Mouse (Mus musculus): ENCODE measurements around the gene Izumo1. TPM values are rescaled to one million over a fixed set of nuclear protein-coding genes. Genes with fewer than 3 reads are reported as not detected.

The Izumo1 gene
- total and polyA plus RNA-seq, 3 experiments: 0.17 to 0.44 (median 0.21) TPM

DNA sequence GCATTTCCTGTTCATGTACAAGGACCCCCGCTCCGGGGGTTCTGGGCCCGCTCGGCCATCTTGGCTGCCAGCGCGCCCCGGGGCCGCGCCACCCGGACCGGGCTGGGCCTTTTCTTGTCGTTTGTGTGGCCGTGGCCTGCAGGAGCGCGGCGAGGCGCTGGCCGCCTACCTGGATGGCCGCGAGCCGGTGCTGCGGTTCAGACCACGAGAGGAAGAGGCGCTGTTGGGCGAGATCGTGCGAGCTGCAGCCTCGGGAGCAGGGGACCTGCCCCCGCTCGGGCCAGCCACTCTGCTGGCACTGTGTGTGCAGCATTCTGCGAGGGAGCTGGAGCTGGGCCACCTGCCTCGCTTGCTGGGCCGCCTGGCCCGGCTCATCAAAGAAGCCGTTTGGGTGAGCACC is 10.9 kb downstream of the Izumo1 start:
- no peak overlapping the region for H3K4me3 ChIP-seq (replicated peaks in 1 of 3; ENCODE audit: low read depth in 2 of 3, low read length in 2 of 3, poor library complexity in 1 of 3)
- DNase-seq (ENCODE audit: extremely low read depth): no peak
- in situ Hi-C loops (cut with MboI; ENCODE audit: low pct_ligation_motif_present, low pct_unique_long_range_greater_than_20kb, low sequenced_read_pairs): no loop called here
- H3K36me3 ChIP-seq (replicated peaks in 1 of 2; ENCODE audit: control insufficient read depth in 1 of 2, insufficient read depth in 1 of 2, low read length in 1 of 2): peaks cover 0 to 24% of the 10 kb centered on the region in 2 experiments
- no peaks in the 10 kb centered on the region for H3K27me3 ChIP-seq (replicated peaks)
- H3K4me2 ChIP-seq (ENCODE audit: insufficient read depth, low read depth, poor library complexity, severe bottlenecking): no peak overlapping the region
- H3K9me3 ChIP-seq (replicated peaks; ENCODE audit: low read length): peaks cover 36% of the 10 kb centered on the region
- TF ChIP-seq EP300 (IDR thresholded peaks at IDR 0.05; ENCODE audit: low read length) (no peak), NRF1 (IDR thresholded peaks at IDR 0.05; ENCODE audit: low read depth, low read length) (no peak), GABPA (IDR thresholded peaks at IDR 0.05; ENCODE audit: insufficient replicate concordance, low read depth, low read length) (no peak), MAFK (IDR thresholded peaks at IDR 0.05; ENCODE audit: insufficient replicate concordance, low read length) (no peak), POLR2A (IDR thresholded peaks at IDR 0.05; ENCODE audit: low read depth, low read length) (no peak)
- H3K27ac ChIP-seq (ENCODE audit: insufficient read depth, low read depth): no peak overlapping the region
- no peaks in the 10 kb centered on the region for H3K79me2 ChIP-seq (replicated peaks; ENCODE audit: control insufficient read depth, extremely low read depth, insufficient read depth, poor library complexity, severe bottlenecking)
- dilution Hi-C loops (cut with MboI; ENCODE audit: extremely low pct_ligation_motif_present, extremely low pct_unique_long_range_greater_than_20kb, low sequenced_read_pairs): no loop called here
- no peak overlapping the region for H3K9ac ChIP-seq (ENCODE audit: insufficient read depth, low read depth)
- H3K4me1 ChIP-seq (ENCODE audit: control insufficient read depth in 1 of 2, insufficient read depth in 2 of 2): peaks cover 13 to 31% of the 10 kb centered on the region in 2 experiments

GRCm38 (mm10) chr7:45634946-45635681 is 13.5 kb downstream of the Izumo1 start:
- H3K4me3 ChIP-seq (replicated peaks in 1 of 3; ENCODE audit: low read depth in 2 of 3, low read length in 2 of 3, poor library complexity in 1 of 3): peak overlapping the region in 1 of 3 experiments; percentile 0
- dilution Hi-C loops (cut with MboI; ENCODE audit: extremely low pct_ligation_motif_present, extremely low pct_unique_long_range_greater_than_20kb, low sequenced_read_pairs): no loop called here
- peak; percentile 53; the same call in 1 of the 2 replicates for TF ChIP-seq GABPA (IDR thresholded peaks at IDR 0.05; ENCODE audit: insufficient replicate concordance, low read depth, low read length)
- no peak for TF ChIP-seq NRF1 (IDR thresholded peaks at IDR 0.05; ENCODE audit: low read depth, low read length)
- no peak for TF ChIP-seq USF2 (conservative IDR thresholded peaks at IDR 0.05; ENCODE audit: low read depth, low read length)
- peak; percentile 90 for TF ChIP-seq JUN (IDR thresholded peaks at IDR 0.05; ENCODE audit: insufficient read depth, low read depth, low read length)
- TF ChIP-seq ETS1 (conservative IDR thresholded peaks at IDR 0.05; ENCODE audit: low read depth, low read length): peak; percentile 76
- TF ChIP-seq UBTF (IDR thresholded peaks at IDR 0.05; ENCODE audit: low read depth, low read length): no peak
- no peak for TF ChIP-seq CHD2 (IDR thresholded peaks at IDR 0.05; ENCODE audit: low read length)
- no peak for TF ChIP-seq ZC3H11A (IDR thresholded peaks at IDR 0.05; ENCODE audit: low read depth, low read length)
- TF ChIP-seq TBP (conservative IDR thresholded peaks at IDR 0.05; ENCODE audit: low read depth, low read length): 0 out of 2 replicates have a peak, but pooled peaks have one; percentile 35
- TF ChIP-seq MAFK (IDR thresholded peaks at IDR 0.05; ENCODE audit: insufficient replicate concordance, low read length): no peak
- TF ChIP-seq PAX5 (IDR thresholded peaks at IDR 0.05; ENCODE audit: low read length): no peak
- 0 out of 2 replicates have a peak, but pooled peaks have one; percentile 46 for TF ChIP-seq E2F4 (IDR thresholded peaks at IDR 0.05; ENCODE audit: insufficient replicate concordance, low read depth, low read length)
- peak; percentile 80 for TF ChIP-seq JUND (conservative IDR thresholded peaks at IDR 0.05; ENCODE audit: low read depth, low read length)
- TF ChIP-seq RCOR1 (conservative IDR thresholded peaks at IDR 0.05; ENCODE audit: low read depth, low read length): no peak
- no peak for TF ChIP-seq MAX (IDR thresholded peaks at IDR 0.05; ENCODE audit: low read length)
- TF ChIP-seq USF1 (IDR thresholded peaks at IDR 0.05; ENCODE audit: low read depth, low read length): no peak
- no peak for TF ChIP-seq CHD1 (IDR thresholded peaks at IDR 0.05; ENCODE audit: low read depth, low read length)
- peak; percentile 66 for TF ChIP-seq ELF1 (IDR thresholded peaks at IDR 0.05; ENCODE audit: low read depth, low read length)
- TF ChIP-seq POLR2A (IDR thresholded peaks at IDR 0.05; ENCODE audit: low read depth, low read length): no peak
- 0 out of 2 replicates have a peak, but pooled peaks have one; percentile 13 for TF ChIP-seq TCF12 (IDR thresholded peaks at IDR 0.05; ENCODE audit: low read depth, low read length)
- peak; percentile 60 for TF ChIP-seq IRF4 (IDR thresholded peaks at IDR 0.05; ENCODE audit: low read depth, low read length)
- peak; percentile 58 for TF ChIP-seq HCFC1 (IDR thresholded peaks at IDR 0.05; ENCODE audit: low read depth, low read length)
- TF ChIP-seq SIN3A (IDR thresholded peaks at IDR 0.05; ENCODE audit: low read length): no peak
- no peak for TF ChIP-seq ZKSCAN1 (IDR thresholded peaks at IDR 0.05; ENCODE audit: borderline replicate concordance, low read depth, low read length)
- no peak for TF ChIP-seq EP300 (IDR thresholded peaks at IDR 0.05; ENCODE audit: low read length)
- TF ChIP-seq MXI1 (IDR thresholded peaks at IDR 0.05; ENCODE audit: low read depth, low read length): no peak
- no peak for TF ChIP-seq SMC3 (IDR thresholded peaks at IDR 0.05; ENCODE audit: low read depth, low read length)
- TF ChIP-seq BHLHE40 (IDR thresholded peaks at IDR 0.05; ENCODE audit: low read depth, low read length): no peak
- no peak for TF ChIP-seq ZMIZ1 (IDR thresholded peaks at IDR 0.05; ENCODE audit: low read depth, low read length)
- TF ChIP-seq NELFE (IDR thresholded peaks at IDR 0.05; ENCODE audit: low read depth, low read length): no peak
- TF ChIP-seq CTCF (conservative IDR thresholded peaks at IDR 0.05 in 1 of 2, IDR thresholded peaks at IDR 0.05 in 1 of 2; ENCODE audit: low read depth in 2 of 2, low read length in 2 of 2): no peak

More at GRCm38 (mm10) chr7:45634946-45635681, 13.5 kb downstream of the Izumo1 start:
- peak overlapping the region; percentile 41 for H3K27ac ChIP-seq (ENCODE audit: insufficient read depth, low read depth)
- peaks cover 14 to 57% of the 10 kb centered on the region in 2 experiments for H3K4me1 ChIP-seq (ENCODE audit: control insufficient read depth in 1 of 2, insufficient read depth in 2 of 2)
- DNase-seq (ENCODE audit: extremely low read depth): peak; percentile 80
- H3K9me3 ChIP-seq (replicated peaks; ENCODE audit: low read length): peaks cover 23% of the 10 kb centered on the region
- H3K36me3 ChIP-seq (replicated peaks in 1 of 2; ENCODE audit: control insufficient read depth in 1 of 2, insufficient read depth in 1 of 2, low read length in 1 of 2): peaks cover 0 to 25% of the 10 kb centered on the region in 2 experiments
- no peaks in the 10 kb centered on the region for H3K79me2 ChIP-seq (replicated peaks; ENCODE audit: control insufficient read depth, extremely low read depth, insufficient read depth, poor library complexity, severe bottlenecking)
- no peaks in the 10 kb centered on the region for H3K27me3 ChIP-seq (replicated peaks)
- H3K9ac ChIP-seq (ENCODE audit: insufficient read depth, low read depth): no peak overlapping the region
- in situ Hi-C loops (cut with MboI; ENCODE audit: low pct_ligation_motif_present, low pct_unique_long_range_greater_than_20kb, low sequenced_read_pairs): loop anchor here (5.0 kb wide), 1 partner anchor 47 kb away; the partner anchor contains the start of gene Ntn5
- H3K4me2 ChIP-seq (ENCODE audit: insufficient read depth, low read depth, poor library complexity, severe bottlenecking): no peak overlapping the region

Measured in CH12.LX (cell line).